ENCODE assay signal across 11 mouse cellular contexts in the genomic region with DNA sequence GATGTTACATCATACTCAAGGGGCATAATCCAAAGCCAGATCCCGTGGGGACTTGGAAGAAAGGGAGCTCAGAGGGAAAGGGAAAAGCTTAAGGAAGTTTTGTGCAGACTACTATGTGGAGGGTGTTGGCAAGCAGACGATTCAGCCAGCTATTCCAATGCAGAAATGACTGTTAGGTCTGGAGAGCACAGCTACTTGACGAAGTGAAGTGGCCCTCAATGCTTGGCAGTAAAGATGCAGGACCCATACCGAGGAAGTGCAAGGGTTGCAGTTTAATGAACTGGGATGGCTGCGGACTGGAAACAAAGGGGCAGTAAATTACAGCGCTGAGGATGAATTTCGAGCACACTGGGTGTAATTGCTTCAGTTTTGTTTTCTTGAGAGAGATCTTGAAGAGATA. TPM values are rescaled to one million over a fixed set of nuclear protein-coding genes. Genes with fewer than 3 reads are reported as not detected.
DNase-seq lines count a peak whose midpoint lies in the region; ATAC-seq and TF ChIP-seq lines count a peak whose summit lies in the region.
"Had no signal": no experiment of that assay in that cellular context is flagged by ENCODE, and none has a peak within 500 bp of the region (broad histone marks: within the 10 kb centered on the region; RNA-seq: fewer than 3 reads in every experiment).

No protein-coding gene starts in this region.

- intact Hi-C loops in heart, adult 2 months (cut with DNase I), result loop anchor here (5.0 to 10.0 kb wide), 3 partner anchors 35 to 538 kb away; a partner anchor contains a TSS

- TF ChIP-seq EP300 in heart, adult 2 months (IDR thresholded peaks at IDR 0.05; ENCODE audit: insufficient read depth, low read depth, low read length), result no peak

- H3K4me3 ChIP-seq in heart, embryonic 16.5 days (ENCODE audit: low read length), result no peak overlapping the region; the same call in 1 of the 2 replicates
- H3K4me3 ChIP-seq in heart, adult 2 months, result no peak overlapping the region
- H3K4me3 ChIP-seq in embryonic facial prominence, embryonic 12.5 days, result peak overlapping the region; percentile 69
- peak overlapping the region; percentile 85 for H3K4me3 ChIP-seq in limb, embryonic 10.5 days
- peak overlapping the region; percentile 82 for H3K4me3 ChIP-seq in midbrain, embryonic 11.5 days (ENCODE audit: low read depth, low read length)

- H3K36me3 ChIP-seq in heart, embryonic 16.5 days (ENCODE audit: control insufficient read depth, insufficient read depth), result 0 out of 2 replicates have a peak, but pooled peaks cover 3% of the 10 kb centered on the region
- peaks cover 2% of the 10 kb centered on the region; the same call in 1 of the 2 replicates for H3K36me3 ChIP-seq in heart, adult 2 months (ENCODE audit: control insufficient read depth, insufficient read depth, low read length)
- H3K36me3 ChIP-seq in embryonic facial prominence, embryonic 12.5 days, result no peaks in the 10 kb centered on the region; the same call in 1 of the 2 replicates
- peaks cover 30% of the 10 kb centered on the region for H3K36me3 ChIP-seq in limb, embryonic 10.5 days
- H3K36me3 ChIP-seq in midbrain, embryonic 11.5 days (ENCODE audit: control insufficient read depth, insufficient read depth, low read length), result no peaks in the 10 kb centered on the region

- H3K79me2 ChIP-seq in heart, adult 2 months (replicated peaks; ENCODE audit: control insufficient read depth, insufficient read depth, low read length), result peaks cover 2% of the 10 kb centered on the region; the same call in 1 of the 2 replicates

- no peak for TF ChIP-seq POLR2A in heart, adult 2 months (IDR thresholded peaks at IDR 0.05; ENCODE audit: insufficient read depth, low read depth, low read length)

- no peak overlapping the region for H3K9ac ChIP-seq in heart, embryonic 16.5 days (ENCODE audit: low read length)
- no peak overlapping the region for H3K9ac ChIP-seq in heart, adult 2 months (ENCODE audit: low read depth, low read length)
- peak overlapping the region; percentile 77 for H3K9ac ChIP-seq in embryonic facial prominence, embryonic 12.5 days
- peak overlapping the region; percentile 95 for H3K9ac ChIP-seq in midbrain, embryonic 11.5 days (ENCODE audit: low read length)

- ATAC-seq in heart, embryonic 16.5 days (replicated peaks; ENCODE audit: extremely low read depth, insufficient read depth, low FRiP score), result no peak
- ATAC-seq in embryonic facial prominence, embryonic 12.5 days (ENCODE audit: insufficient number of reproducible peaks, insufficient read depth, low FRiP score, low TSS enrichment), result no peak
- ATAC-seq in midbrain, embryonic 11.5 days (ENCODE audit: low FRiP score), result no peak

- H3K27ac ChIP-seq in heart, embryonic 16.5 days (ENCODE audit: low read length), result no peak overlapping the region
- no peak overlapping the region for H3K27ac ChIP-seq in heart, adult 2 months
- H3K27ac ChIP-seq in embryonic facial prominence, embryonic 12.5 days, result no peak overlapping the region
- peak overlapping the region; percentile 97; the same call in 1 of the 2 replicates for H3K27ac ChIP-seq in limb, embryonic 10.5 days
- no peak overlapping the region for H3K27ac ChIP-seq in midbrain, embryonic 11.5 days (ENCODE audit: low read depth, low read length)

- 59% methylated on average over 7 of the region's 7 CpGs for WGBS in heart, embryonic 16.5 days
- 70% methylated on average over 7 of the region's 7 CpGs for WGBS in heart, adult 2 months
- WGBS in embryonic facial prominence, embryonic 12.5 days, result 65% methylated on average over 7 of the region's 7 CpGs
- WGBS in limb, embryonic 10.5 days, result 59% methylated on average over 7 of the region's 7 CpGs
- 75% methylated on average over 7 of the region's 7 CpGs for WGBS in midbrain, embryonic 11.5 days

- TF ChIP-seq CTCF in heart, adult 2 months (IDR thresholded peaks at IDR 0.05), result no peak

- no peaks in the 10 kb centered on the region for H3K27me3 ChIP-seq in heart, embryonic 16.5 days (ENCODE audit: control insufficient read depth, insufficient read depth, low read length)
- H3K27me3 ChIP-seq in heart, adult 2 months (ENCODE audit: control insufficient read depth, insufficient read depth, low read length), result no peaks in the 10 kb centered on the region
- H3K27me3 ChIP-seq in embryonic facial prominence, embryonic 12.5 days, result no peaks in the 10 kb centered on the region
- no peaks in the 10 kb centered on the region for H3K27me3 ChIP-seq in limb, embryonic 10.5 days (ENCODE audit: low read depth, poor library complexity, severe bottlenecking)
- H3K27me3 ChIP-seq in midbrain, embryonic 11.5 days (ENCODE audit: control insufficient read depth, insufficient read depth, low read length), result no peaks in the 10 kb centered on the region
- H3K27me3 ChIP-seq: CH12.LX had no signal

- no peaks in the 10 kb centered on the region for H3K9me3 ChIP-seq in heart, embryonic 16.5 days (replicated peaks; ENCODE audit: control insufficient read depth, low read length)
- H3K9me3 ChIP-seq in embryonic facial prominence, embryonic 12.5 days, result no peaks in the 10 kb centered on the region
- H3K9me3 ChIP-seq in limb, embryonic 10.5 days (replicated peaks), result no peaks in the 10 kb centered on the region
- no peaks in the 10 kb centered on the region for H3K9me3 ChIP-seq in midbrain, embryonic 11.5 days (ENCODE audit: control insufficient read depth, low read length)

- no peak for DNase-seq in heart, adult 2 months
- no peak for DNase-seq in limb, embryonic 10.5 days (ENCODE audit: low spot score)
- no peak for DNase-seq in midbrain, embryonic 11.5 days (ENCODE audit: low spot score, missing footprints)
- DNase-seq in adrenal gland, postnatal 4 days (ENCODE audit: low spot score in 2 of 2), result no peak
- no peak for DNase-seq in cerebellum, postnatal 14 days
- DNase-seq in right cerebral cortex, postnatal 14 days, result no peak
- DNase-seq: cerebellum, postnatal 25 days; kidney, adult 11 months had no signal

- H3K4me2 ChIP-seq in heart, embryonic 16.5 days (ENCODE audit: low read depth, low read length), result peak overlapping the region; percentile 82
- peak overlapping the region; percentile 67 for H3K4me2 ChIP-seq in embryonic facial prominence, embryonic 12.5 days (replicated peaks)
- peak overlapping the region; percentile 71 for H3K4me2 ChIP-seq in midbrain, embryonic 11.5 days

- H3K4me1 ChIP-seq in heart, embryonic 16.5 days (ENCODE audit: control insufficient read depth, insufficient read depth, low read length), result peaks cover 18% of the 10 kb centered on the region
- peaks cover 3% of the 10 kb centered on the region for H3K4me1 ChIP-seq in heart, adult 2 months (ENCODE audit: control insufficient read depth, insufficient read depth, low read length)
- peaks cover 19% of the 10 kb centered on the region for H3K4me1 ChIP-seq in embryonic facial prominence, embryonic 12.5 days
- peaks cover 20% of the 10 kb centered on the region for H3K4me1 ChIP-seq in limb, embryonic 10.5 days
- H3K4me1 ChIP-seq in midbrain, embryonic 11.5 days (ENCODE audit: control insufficient read depth, insufficient read depth, low read length), result peaks cover 17% of the 10 kb centered on the region

RNA-seq across cellular contexts. Expression of a gene that starts 1.5 kb away (rescaled TPM):
- polyA plus RNA-seq in heart, embryonic 16.5 days (2015; fragmentation: Nextera tagmentation; extraction: Ambion mirVana), result 27.6 and 29.5 TPM in 2 replicates
- total RNA-seq in heart, adult 2 months (2021), result 10 to 100 TPM; 32.0 to 36.9 TPM
- 7.0 and 12.5 TPM in 2 replicates for polyA plus RNA-seq in heart, adult 2 months (2012; rRNA removed)
- polyA plus RNA-seq in embryonic facial prominence, embryonic 12.5 days (2016; fragmentation: Nextera tagmentation; extraction: Ambion mirVana), result 50.2 and 56.3 TPM in 2 replicates
- 33.9 and 41.5 TPM in 2 replicates for polyA plus RNA-seq in limb, embryonic 10.5 days (2016; fragmentation: Nextera tagmentation; extraction: Ambion mirVana)
- 31.8 and 37.7 TPM in 2 replicates for polyA plus RNA-seq in midbrain, embryonic 11.5 days (2014; fragmentation: Nextera tagmentation; extraction: Ambion mirVana)
- total RNA-seq in adrenal gland, postnatal 4 days (2021), result 10 to 100 TPM; 79.9 to 82.0 TPM

RNA-seq across cellular contexts. Expression of a gene that starts 1.7 kb away (rescaled TPM):
- 2.0 and 2.1 TPM in 2 replicates for polyA plus RNA-seq in heart, embryonic 16.5 days (2015; fragmentation: Nextera tagmentation; extraction: Ambion mirVana)
- 1 to 10 TPM; 1.1 to 1.3 TPM for total RNA-seq in heart, adult 2 months (2021)
- 0.29 and 0.37 TPM in 2 replicates for polyA plus RNA-seq in heart, adult 2 months (2012; rRNA removed)
- 5.7 and 6.0 TPM in 2 replicates for polyA plus RNA-seq in embryonic facial prominence, embryonic 12.5 days (2016; fragmentation: Nextera tagmentation; extraction: Ambion mirVana)
- 3.2 and 4.4 TPM in 2 replicates for polyA plus RNA-seq in limb, embryonic 10.5 days (2016; fragmentation: Nextera tagmentation; extraction: Ambion mirVana)
- polyA plus RNA-seq in midbrain, embryonic 11.5 days (2014; fragmentation: Nextera tagmentation; extraction: Ambion mirVana), result 5.5 and 6.8 TPM in 2 replicates
- 1 to 10 TPM; 3.3 to 5.3 TPM for total RNA-seq in adrenal gland, postnatal 4 days (2021)

Comparison
In these comparisons a context has a peak if more than half of its experiments do, and no peak if none do; other contexts are left out.
1. H3K4me3 ChIP-seq: peak in embryonic facial prominence, embryonic 12.5 days (single experiment), limb, embryonic 10.5 days (single experiment) and midbrain, embryonic 11.5 days (single experiment); none in heart, embryonic 16.5 days (single experiment) and heart, adult 2 months (single experiment).
2. H3K9ac ChIP-seq: peak in embryonic facial prominence, embryonic 12.5 days (single experiment) and midbrain, embryonic 11.5 days (single experiment); none in heart, embryonic 16.5 days (single experiment) and heart, adult 2 months (single experiment).
3. Peak in every context shown above with its lines, with median percentiles within 50 percentile points of each other: H3K4me2 ChIP-seq.